Mouse (Mus musculus) layer of hippocampus, postnatal 25 days (tissue): ENCODE results near the gene Znrd1. TPM values are rescaled to one million over a fixed set of nuclear protein-coding genes. Genes with fewer than 3 reads are reported as not detected.
"Not testable (repeated sequence)": the region's sequence is repeated elsewhere in the genome, so short reads cannot be mapped to it uniquely, and the experiment has no call there.

Experiments used
- DNase-seq, 2 experiments: peaks; one replicate each; pipeline ENCODE4 v3.0.0; 2022; ENCODE audit warnings: mixed read lengths in 2 of 2, low spot score in 1 of 2; ENCODE audit errors: extremely low spot score in 1 of 2
- total RNA-seq, 2 experiments: library from RNA; stranded (reverse); gene quantifications; 2 replicates each; pipeline ENCODE4 v1.2.3; 2021

Znrd1 gene
- total RNA-seq: 10 to 100 TPM; 36.1 to 39.9 TPM

GRCm38 (mm10) chr17:36957999-36958743, at the start of gene Znrd1, which contains the start of gene Znrd1as:
Znrd1 (minus strand) TSS chr17:36958559.
Znrd1as (plus strand) TSS chr17:36958592.
- peak; percentile 84 to 88 for DNase-seq

GRCm38 (mm10) chr17:37003366-37003765, 45.0 kb upstream of the Znrd1 start:
- no peak for DNase-seq

- DNase-seq: peak; percentile 17 to 36
Measured at GRCm38 (mm10) chr17:37002364-37003330, 44.3 kb upstream of the Znrd1 start.

GRCm38 (mm10) chr17:37000863-37001262, 42.5 kb upstream of the Znrd1 start, which contains the start of gene Zfp57:
Zfp57 (plus strand) TSS chr17:37001163.
- DNase-seq: no peak

GRCm38 (mm10) chr17:36998477-36998876, 40.1 kb upstream of the Znrd1 start:
- DNase-seq: no peak

GRCm38 (mm10) chr17:36997033-36997735, 38.8 kb upstream of the Znrd1 start:
- DNase-seq: peak; percentile 59 to 93

GRCm38 (mm10) chr17:36995448-36995847, 37.1 kb upstream of the Znrd1 start:
- no peak for DNase-seq

GRCm38 (mm10) chr17:36994528-36994927, 36.2 kb upstream of the Znrd1 start:
- DNase-seq: no peak

GRCm38 (mm10) chr17:36993770-36994325, 35.5 kb upstream of the Znrd1 start:
- DNase-seq: no peak

- no peak for DNase-seq
Measured at GRCm38 (mm10) chr17:36992336-36993104, 34.2 kb upstream of the Znrd1 start.

GRCm38 (mm10) chr17:36990630-36991029, 32.3 kb upstream of the Znrd1 start:
- not testable (repeated sequence) for DNase-seq

GRCm38 (mm10) chr17:36989437-36989836, 31.1 kb upstream of the Znrd1 start, which contains the start of gene H2-M5:
H2-M5 (minus strand) TSS chr17:36989537.
- DNase-seq: no peak

- DNase-seq: no peak
Measured at GRCm38 (mm10) chr17:36988475-36988874, 30.1 kb upstream of the Znrd1 start.

GRCm38 (mm10) chr17:36982253-36983155, 24.1 kb upstream of the Znrd1 start:
- no peak for DNase-seq

GRCm38 (mm10) chr17:36981845-36982244, 23.5 kb upstream of the Znrd1 start:
- DNase-seq: no peak

- DNase-seq: peak in 1 of 2 experiments; percentile 15
Measured at GRCm38 (mm10) chr17:36981221-36981813, 23.0 kb upstream of the Znrd1 start, which contains the start of gene 2410137M14Rik. 2410137M14Rik (minus strand) TSS chr17:36981237.

- DNase-seq: no peak
Measured at GRCm38 (mm10) chr17:36973271-36973787, 15.0 kb upstream of the Znrd1 start.

- DNase-seq: no peak
Measured at GRCm38 (mm10) chr17:36972791-36973190, 14.4 kb upstream of the Znrd1 start.
